Mouse (Mus musculus): Measurements from ENCODE around the gene Pdxp. TPM values are rescaled to one million over a fixed set of nuclear protein-coding genes. Genes with fewer than 3 reads are reported as not detected.

Gene Pdxp
- polyA plus RNA-seq (2015; fragmentation: Nextera tagmentation; extraction: Ambion mirVana): 107 and 126 TPM in 2 replicates

DNA sequence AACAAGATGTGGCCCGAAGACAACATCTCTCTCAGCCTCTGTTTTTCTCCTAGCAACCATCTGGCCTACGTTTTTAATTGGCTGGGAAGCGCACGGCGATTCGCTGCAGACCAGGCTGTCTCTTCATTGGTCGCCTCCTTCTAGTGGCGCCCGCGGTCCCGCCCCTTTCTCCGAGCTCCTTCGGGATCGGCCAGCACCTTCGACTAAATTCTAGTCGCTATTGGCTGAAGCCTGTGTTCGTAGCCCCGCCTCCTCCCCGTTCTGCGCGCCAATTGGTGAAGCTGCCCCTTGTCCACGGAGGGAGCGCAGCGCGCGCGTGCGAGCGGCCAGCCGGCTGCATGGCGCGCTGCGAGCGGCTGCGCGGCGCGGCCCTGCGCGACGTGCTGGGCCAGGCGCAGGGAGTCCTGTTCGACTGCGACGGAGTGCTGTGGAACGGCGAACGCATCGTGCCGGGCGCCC, at the start of gene Pdxp:
TSS of gene Pdxp (plus strand) at position 288 of the 459 bp plus-strand sequence.
- Histone ChIP-seq H3K36me3 (ENCODE audit: control insufficient read depth, insufficient read depth, low read length) (peaks cover 4% of the 10 kb centered on the region), H3K9me3 (replicated peaks; ENCODE audit: control insufficient read depth, low read length, poor library complexity, severe bottlenecking) (no peaks in the 10 kb centered on the region), H3K27ac (ENCODE audit: low read length) (peak within 1 kb of the TSS; percentile 98), H3K9ac (ENCODE audit: low read depth, low read length) (peak within 1 kb of the TSS; percentile 90), H3K27me3 (ENCODE audit: control insufficient read depth, insufficient read depth, low read depth, low read length) (no peaks in the 10 kb centered on the region), H3K4me3 (ENCODE audit: low read depth, low read length) (peak within 1 kb of the TSS; percentile 66), H3K4me1 (ENCODE audit: control insufficient read depth, insufficient read depth, low read length) (peaks cover 30% of the 10 kb centered on the region), H3K4me2 (ENCODE audit: low read length) (peak within 1 kb of the TSS; percentile 80)
- peak; percentile 94 for ATAC-seq
- WGBS: under 1% methylated on average over 51 of the region's 51 CpGs

- 16% methylated on average over 9 of the region's 9 CpGs for WGBS
- peak; percentile 70 for ATAC-seq
- no peaks in the 10 kb centered on the region for H3K4me1 ChIP-seq (ENCODE audit: control insufficient read depth, insufficient read depth, low read length)
- H3K9ac ChIP-seq (ENCODE audit: low read depth, low read length): no peak overlapping the region
- H3K9me3 ChIP-seq (replicated peaks; ENCODE audit: control insufficient read depth, low read length, poor library complexity, severe bottlenecking): no peaks in the 10 kb centered on the region
- no peak overlapping the region for H3K4me2 ChIP-seq (ENCODE audit: low read length)
- H3K27me3 ChIP-seq (ENCODE audit: control insufficient read depth, insufficient read depth, low read depth, low read length): no peaks in the 10 kb centered on the region
- H3K36me3 ChIP-seq (ENCODE audit: control insufficient read depth, insufficient read depth, low read length): no peaks in the 10 kb centered on the region
- no peak overlapping the region for H3K4me3 ChIP-seq (ENCODE audit: low read depth, low read length)
- H3K27ac ChIP-seq (ENCODE audit: low read length): peak overlapping the region; percentile 64
These were observed 45.3 kb upstream of the Pdxp start for GRCm38 (mm10) chr15:78868398-78868797.

GRCm38 (mm10) chr15:78868826-78869233, 44.9 kb upstream of the Pdxp start:
- H3K9me3 ChIP-seq (replicated peaks; ENCODE audit: control insufficient read depth, low read length, poor library complexity, severe bottlenecking): no peaks in the 10 kb centered on the region
- H3K9ac ChIP-seq (ENCODE audit: low read depth, low read length): no peak overlapping the region
- H3K4me2 ChIP-seq (ENCODE audit: low read length): no peak overlapping the region
- H3K27ac ChIP-seq (ENCODE audit: low read length): peak overlapping the region; percentile 64
- ATAC-seq: peak; percentile 55
- H3K36me3 ChIP-seq (ENCODE audit: control insufficient read depth, insufficient read depth, low read length): no peaks in the 10 kb centered on the region
- no peaks in the 10 kb centered on the region for H3K27me3 ChIP-seq (ENCODE audit: control insufficient read depth, insufficient read depth, low read depth, low read length)
- H3K4me3 ChIP-seq (ENCODE audit: low read depth, low read length): no peak overlapping the region
- WGBS: 44% methylated on average over 7 of the region's 7 CpGs
- H3K4me1 ChIP-seq (ENCODE audit: control insufficient read depth, insufficient read depth, low read length): no peaks in the 10 kb centered on the region

GRCm38 (mm10) chr15:78869775-78870174, 43.9 kb upstream of the Pdxp start:
- Histone ChIP-seq H3K4me3 (ENCODE audit: low read depth, low read length) (no peak overlapping the region), H3K27me3 (ENCODE audit: control insufficient read depth, insufficient read depth, low read depth, low read length) (no peaks in the 10 kb centered on the region), H3K4me2 (ENCODE audit: low read length) (no peak overlapping the region), H3K36me3 (ENCODE audit: control insufficient read depth, insufficient read depth, low read length) (no peaks in the 10 kb centered on the region), H3K4me1 (ENCODE audit: control insufficient read depth, insufficient read depth, low read length) (no peaks in the 10 kb centered on the region), H3K9me3 (replicated peaks; ENCODE audit: control insufficient read depth, low read length, poor library complexity, severe bottlenecking) (no peaks in the 10 kb centered on the region), H3K9ac (ENCODE audit: low read depth, low read length) (no peak overlapping the region), H3K27ac (ENCODE audit: low read length) (no peak overlapping the region)
- 26% methylated on average over 6 of the region's 6 CpGs for WGBS
- ATAC-seq: no peak

DNA sequence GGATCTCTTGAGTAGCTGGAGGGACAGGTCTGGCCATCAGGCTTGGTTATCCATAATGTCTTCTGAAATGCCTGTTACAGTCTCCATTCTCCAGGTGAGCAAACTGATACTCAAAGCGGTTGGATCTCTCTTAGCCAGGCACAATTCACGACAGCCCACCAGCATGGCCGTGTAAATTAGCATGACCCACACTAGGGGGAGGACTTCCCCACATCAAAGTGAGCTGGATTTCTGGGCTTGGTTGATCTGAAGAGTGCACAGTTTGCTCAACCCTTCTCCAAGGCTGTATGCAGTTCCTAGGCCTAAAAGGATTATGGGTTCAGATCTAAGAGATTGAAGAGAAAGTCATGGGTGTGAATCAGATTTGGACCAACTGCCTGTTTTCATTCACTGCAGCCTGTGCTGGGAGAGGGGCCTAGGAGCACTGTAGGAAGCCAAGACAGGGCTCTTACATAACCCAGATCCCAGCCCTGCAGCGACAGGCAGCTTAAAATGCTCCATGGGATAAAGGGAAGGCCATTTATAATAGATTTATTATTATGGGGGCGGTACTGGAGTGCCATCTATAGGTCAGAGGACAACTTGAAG, 41.6 kb upstream of the Pdxp start:
- H3K9ac ChIP-seq (ENCODE audit: low read depth, low read length): no peak overlapping the region
- H3K4me3 ChIP-seq (ENCODE audit: low read depth, low read length): no peak overlapping the region
- H3K4me2 ChIP-seq (ENCODE audit: low read length): no peak overlapping the region
- H3K36me3 ChIP-seq (ENCODE audit: control insufficient read depth, insufficient read depth, low read length): no peaks in the 10 kb centered on the region
- peaks cover 10% of the 10 kb centered on the region for H3K4me1 ChIP-seq (ENCODE audit: control insufficient read depth, insufficient read depth, low read length)
- H3K27me3 ChIP-seq (ENCODE audit: control insufficient read depth, insufficient read depth, low read depth, low read length): no peaks in the 10 kb centered on the region
- 57% methylated on average over 5 of the region's 5 CpGs for WGBS
- H3K9me3 ChIP-seq (replicated peaks; ENCODE audit: control insufficient read depth, low read length, poor library complexity, severe bottlenecking): no peaks in the 10 kb centered on the region
- no peak overlapping the region for H3K27ac ChIP-seq (ENCODE audit: low read length)
- ATAC-seq: no peak

DNA sequence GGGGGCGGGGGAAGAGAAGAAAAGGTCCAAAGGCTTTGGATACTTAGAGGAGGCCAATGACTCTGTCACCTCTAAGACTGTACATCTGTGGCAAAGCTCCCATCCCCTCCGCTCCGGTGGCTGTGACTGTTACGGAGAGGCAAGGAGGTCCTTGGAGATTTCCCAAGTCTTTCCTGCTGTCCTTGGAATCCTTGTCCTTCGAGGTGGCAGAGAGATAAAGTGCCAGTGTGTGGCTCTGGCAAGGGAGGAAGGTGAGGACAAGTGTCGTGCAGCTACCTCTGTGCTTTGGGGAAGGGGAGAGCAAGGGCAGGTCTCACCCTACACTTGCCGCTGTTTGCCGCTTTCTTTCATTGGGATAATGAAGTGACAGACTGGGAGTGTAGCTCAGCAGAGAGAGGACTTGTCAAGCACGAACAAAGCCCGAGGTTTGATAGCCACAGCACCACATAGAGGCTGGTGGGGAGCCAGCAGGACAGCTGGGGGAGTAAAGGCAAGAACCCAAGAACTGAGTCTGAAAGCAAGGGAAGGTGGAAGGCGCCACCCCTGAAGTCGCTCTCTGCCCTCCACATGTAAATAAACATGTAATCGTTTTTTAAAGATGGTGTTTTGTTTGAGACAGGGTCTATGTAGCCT, 39.8 kb upstream of the Pdxp start:
- no peak overlapping the region for H3K9ac ChIP-seq (ENCODE audit: low read depth, low read length)
- WGBS: 51% methylated on average over 13 of the region's 13 CpGs
- no peak overlapping the region for H3K4me3 ChIP-seq (ENCODE audit: low read depth, low read length)
- H3K4me2 ChIP-seq (ENCODE audit: low read length): no peak overlapping the region
- no peaks in the 10 kb centered on the region for H3K36me3 ChIP-seq (ENCODE audit: control insufficient read depth, insufficient read depth, low read length)
- no peak for ATAC-seq
- H3K4me1 ChIP-seq (ENCODE audit: control insufficient read depth, insufficient read depth, low read length): peaks cover 17% of the 10 kb centered on the region
- no peaks in the 10 kb centered on the region for H3K9me3 ChIP-seq (replicated peaks; ENCODE audit: control insufficient read depth, low read length, poor library complexity, severe bottlenecking)
- H3K27me3 ChIP-seq (ENCODE audit: control insufficient read depth, insufficient read depth, low read depth, low read length): no peaks in the 10 kb centered on the region
- no peak overlapping the region for H3K27ac ChIP-seq (ENCODE audit: low read length)

- Histone ChIP-seq H3K9ac (ENCODE audit: low read depth, low read length) (0 out of 2 replicates have a peak overlapping the region, but pooled peaks have one; percentile 11), H3K4me2 (ENCODE audit: low read length) (no peak overlapping the region), H3K27me3 (ENCODE audit: control insufficient read depth, insufficient read depth, low read depth, low read length) (no peaks in the 10 kb centered on the region), H3K27ac (ENCODE audit: low read length) (no peak overlapping the region), H3K4me1 (ENCODE audit: control insufficient read depth, insufficient read depth, low read length) (peaks cover 24% of the 10 kb centered on the region), H3K36me3 (ENCODE audit: control insufficient read depth, insufficient read depth, low read length) (no peaks in the 10 kb centered on the region), H3K9me3 (replicated peaks; ENCODE audit: control insufficient read depth, low read length, poor library complexity, severe bottlenecking) (no peaks in the 10 kb centered on the region), H3K4me3 (ENCODE audit: low read depth, low read length) (no peak overlapping the region)
- 76% methylated on average over 8 of the region's 8 CpGs for WGBS
- ATAC-seq: no peak
These were observed 38.7 kb upstream of the Pdxp start for GRCm38 (mm10) chr15:78874989-78875388.

DNA sequence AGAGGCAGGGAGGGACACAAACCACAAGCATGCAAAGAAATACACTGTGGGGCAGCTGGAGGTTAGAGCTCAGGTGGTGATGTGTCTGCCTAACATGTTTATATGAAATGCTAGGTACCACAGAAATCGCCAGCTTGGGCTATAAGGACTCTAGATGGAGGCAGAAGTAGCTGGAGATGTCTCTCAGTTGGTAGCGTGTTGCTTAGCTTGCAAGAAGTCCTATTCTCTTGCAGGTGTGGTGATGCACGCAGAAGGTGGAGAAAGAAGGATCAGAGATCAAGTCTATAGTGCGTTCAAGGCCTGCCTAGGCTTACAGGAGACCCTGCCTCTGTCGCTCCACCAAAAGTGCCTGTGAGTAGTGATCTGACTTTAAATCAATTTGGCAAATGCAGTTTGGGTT, 38.2 kb upstream of the Pdxp start:
- Histone ChIP-seq H3K36me3 (ENCODE audit: control insufficient read depth, insufficient read depth, low read length) (no peaks in the 10 kb centered on the region), H3K4me3 (ENCODE audit: low read depth, low read length) (no peak overlapping the region), H3K9ac (ENCODE audit: low read depth, low read length) (peak overlapping the region; percentile 48; the same call in 1 of the 2 replicates), H3K4me1 (ENCODE audit: control insufficient read depth, insufficient read depth, low read length) (peaks cover 24% of the 10 kb centered on the region), H3K9me3 (replicated peaks; ENCODE audit: control insufficient read depth, low read length, poor library complexity, severe bottlenecking) (no peaks in the 10 kb centered on the region), H3K4me2 (ENCODE audit: low read length) (peak overlapping the region; percentile 75), H3K27ac (ENCODE audit: low read length) (peak overlapping the region; percentile 97), H3K27me3 (ENCODE audit: control insufficient read depth, insufficient read depth, low read depth, low read length) (no peaks in the 10 kb centered on the region)
- 80% methylated on average over 5 of the region's 5 CpGs for WGBS
- no peak for ATAC-seq

DNA sequence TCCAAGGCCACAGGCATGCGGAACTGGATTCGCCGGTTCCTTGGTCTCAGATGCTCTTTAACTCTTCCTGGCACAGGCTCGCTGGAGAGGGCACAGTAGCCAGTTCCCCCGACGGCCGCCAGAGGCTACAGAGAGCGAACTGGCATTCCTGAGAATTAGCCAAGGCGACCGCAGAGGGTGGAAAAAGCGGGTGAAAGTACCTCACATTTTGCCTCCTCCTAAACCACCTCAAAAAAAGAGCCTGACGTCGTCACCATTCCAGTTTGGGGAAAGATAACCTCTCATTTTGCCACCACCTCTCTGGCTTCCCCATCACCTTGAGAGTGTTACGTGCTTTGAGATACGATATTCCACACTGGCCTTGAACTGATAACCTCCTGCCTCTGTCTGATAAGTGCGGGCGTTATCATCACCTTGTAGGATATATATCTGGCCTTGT, 37.4 kb upstream of the Pdxp start:
- peaks cover 4% of the 10 kb centered on the region; the same call in 1 of the 2 replicates for H3K36me3 ChIP-seq (ENCODE audit: control insufficient read depth, insufficient read depth, low read length)
- peak overlapping the region; percentile 75 for H3K4me2 ChIP-seq (ENCODE audit: low read length)
- peak overlapping the region; percentile 94 for H3K9ac ChIP-seq (ENCODE audit: low read depth, low read length)
- ATAC-seq: peak; percentile 46
- H3K27ac ChIP-seq (ENCODE audit: low read length): peak overlapping the region; percentile 97
- peak overlapping the region; percentile 78 for H3K4me3 ChIP-seq (ENCODE audit: low read depth, low read length)
- H3K4me1 ChIP-seq (ENCODE audit: control insufficient read depth, insufficient read depth, low read length): peaks cover 24% of the 10 kb centered on the region
- no peaks in the 10 kb centered on the region for H3K9me3 ChIP-seq (replicated peaks; ENCODE audit: control insufficient read depth, low read length, poor library complexity, severe bottlenecking)
- 3% methylated on average over 17 of the region's 17 CpGs for WGBS
- H3K27me3 ChIP-seq (ENCODE audit: control insufficient read depth, insufficient read depth, low read depth, low read length): no peaks in the 10 kb centered on the region

Data from midbrain, embryonic 16.5 days (tissue).